Mouse (Mus musculus) right cerebral cortex, adult 2 months (tissue): ENCODE measurements around the gene Gm49405.
"Not testable (repeated sequence)": the region's sequence is repeated elsewhere in the genome, so short reads cannot be mapped to it uniquely, and the experiment has no call there.

ENCODE experiments used
- DNase-seq, 2 experiments: peaks; one replicate each; pipeline ENCODE4 v3.0.0; 2021 to 2022; ENCODE audit warnings: low spot score in 2 of 2

The Gm49405 gene

GRCm38 (mm10) chr19:4013066-4013465 is 12.6 kb downstream of the Gm49405 start:
- DNase-seq = no peak

GRCm38 (mm10) chr19:4014802-4015201 is 14.4 kb downstream of the Gm49405 start:
- DNase-seq = no peak

GRCm38 (mm10) chr19:4015635-4016034 is 15.2 kb downstream of the Gm49405 start:
- DNase-seq = no peak

- DNase-seq = no peak
Observed at GRCm38 (mm10) chr19:4017921-4018587, 17.6 kb downstream of the Gm49405 start.

- peak; percentile 78 to 81 for DNase-seq
Observed at GRCm38 (mm10) chr19:4018743-4019583, 18.5 kb downstream of the Gm49405 start.

GRCm38 (mm10) chr19:4023185-4023584 is 22.8 kb downstream of the Gm49405 start:
- DNase-seq = no peak

- DNase-seq = no peak
Observed at GRCm38 (mm10) chr19:4027576-4027975, 27.1 kb downstream of the Gm49405 start.

GRCm38 (mm10) chr19:4032668-4033067 is 32.2 kb downstream of the Gm49405 start:
- no peak for DNase-seq

GRCm38 (mm10) chr19:4033298-4033697 is 32.9 kb downstream of the Gm49405 start:
- DNase-seq = no peak

- DNase-seq = no peak
Observed at GRCm38 (mm10) chr19:4033742-4034141, 33.3 kb downstream of the Gm49405 start.

GRCm38 (mm10) chr19:4036327-4037045 is 36.1 kb downstream of the Gm49405 start:
- no peak for DNase-seq

- DNase-seq = not testable (repeated sequence)
Observed at GRCm38 (mm10) chr19:4037154-4037787, 36.8 kb downstream of the Gm49405 start.

- peak; percentile 87 to 89 for DNase-seq
Observed at GRCm38 (mm10) chr19:4037788-4038232, 37.4 kb downstream of the Gm49405 start, which contains the start of gene Gstp1. Gstp1 (minus strand) TSS chr19:4037985.

GRCm38 (mm10) chr19:4040941-4041340 is 40.5 kb downstream of the Gm49405 start:
- DNase-seq = not testable (repeated sequence)

- DNase-seq = not testable (repeated sequence)
Observed at GRCm38 (mm10) chr19:4041500-4041899, 41.1 kb downstream of the Gm49405 start.

- no peak for DNase-seq
Observed at GRCm38 (mm10) chr19:4042124-4042523, 41.7 kb downstream of the Gm49405 start.

GRCm38 (mm10) chr19:4044109-4044508 is 43.7 kb downstream of the Gm49405 start:
- not testable (repeated sequence) for DNase-seq

GRCm38 (mm10) chr19:4045966-4046865 is 45.8 kb downstream of the Gm49405 start, which contains the start of gene Gstp2:
Gstp2 (minus strand) TSS chr19:4046023.
- DNase-seq = peak; percentile 85 to 90

- no peak for DNase-seq
Observed at GRCm38 (mm10) chr19:4046866-4047254, 46.4 kb downstream of the Gm49405 start.

- peak; percentile 61 to 71 for DNase-seq
Observed at GRCm38 (mm10) chr19:4047859-4048258, 47.4 kb downstream of the Gm49405 start.
